Mouse (Mus musculus): ENCODE results near the gene Eno1.
A peak's percentile ranks its signal among the peaks of the same experiment; 100 is the strongest.
"Not testable (repeated sequence)": the region's sequence is repeated elsewhere in the genome, so short reads cannot be mapped to it uniquely, and the experiment has no call there.

Gene Eno1

DNA sequence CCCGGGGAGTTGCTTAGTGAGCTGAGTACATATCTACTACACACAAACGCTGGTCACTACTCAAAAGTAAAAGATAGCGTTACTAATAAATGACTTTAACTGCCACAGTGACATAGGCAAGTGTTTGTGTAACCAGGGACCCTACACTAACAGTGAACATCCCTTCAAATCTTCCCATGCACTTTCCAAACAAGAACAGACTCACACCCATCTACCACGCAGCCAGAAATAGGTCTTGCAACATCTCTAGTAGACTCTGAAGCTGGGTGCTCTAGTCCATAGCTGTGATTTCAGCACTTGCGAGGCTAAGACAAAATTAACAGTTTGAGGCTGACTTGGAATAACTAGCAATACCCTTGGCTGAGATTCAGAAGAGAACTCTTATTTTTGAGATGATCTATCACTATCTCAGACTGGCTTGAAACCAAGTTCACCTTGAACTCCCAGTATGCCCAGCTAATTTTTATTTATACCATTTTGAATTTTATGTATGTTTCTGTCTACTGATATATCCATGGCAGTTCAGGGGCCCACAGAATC is 13.3 kb downstream of the Eno1 start:
- no peak for DNase-seq (ENCODE audit: low spot score in 2 of 2)

DNA sequence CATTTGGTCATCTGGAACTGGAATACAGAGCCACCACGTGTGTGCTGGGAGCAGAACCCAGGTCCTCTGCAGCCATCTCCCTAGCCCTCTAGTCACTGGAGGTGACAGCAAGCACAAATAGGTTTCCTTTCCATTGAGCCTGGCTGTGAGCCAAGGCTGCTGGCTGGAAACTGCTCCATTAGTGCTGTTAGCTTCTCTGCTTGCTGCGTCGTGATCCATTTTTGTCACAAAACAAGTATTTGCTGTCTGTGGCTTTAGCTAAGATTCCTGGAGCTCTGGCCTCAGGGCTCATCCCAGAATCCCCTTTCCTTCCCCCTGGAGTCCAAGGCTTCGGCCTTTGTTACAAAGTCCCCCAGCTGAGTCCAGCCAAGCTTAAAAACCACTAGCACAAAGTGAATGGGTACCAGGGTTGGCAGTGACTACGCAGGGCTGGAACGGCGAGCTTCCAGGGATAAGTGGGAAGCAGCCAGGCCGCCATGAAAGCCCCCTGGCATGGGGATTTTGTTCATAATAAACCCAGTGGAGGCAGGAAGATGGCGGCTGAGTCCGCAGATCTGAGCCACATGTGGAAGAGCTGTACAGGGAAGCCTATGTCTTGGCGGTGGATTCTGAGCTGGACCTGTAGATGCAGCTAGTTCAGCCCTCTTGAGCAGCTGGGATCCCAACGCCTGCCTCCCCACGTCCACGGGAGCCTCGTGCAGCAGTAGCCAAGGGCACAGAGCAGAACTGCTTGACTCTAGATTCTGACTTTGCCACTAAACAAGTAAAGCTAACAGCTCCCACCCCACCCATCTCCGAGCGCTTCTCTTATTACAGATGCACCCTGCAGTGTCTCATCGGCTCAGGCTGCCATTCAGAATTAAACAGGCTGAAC is 14.3 kb downstream of the Eno1 start:
- DNase-seq (ENCODE audit: low spot score in 2 of 2): no peak

DNA sequence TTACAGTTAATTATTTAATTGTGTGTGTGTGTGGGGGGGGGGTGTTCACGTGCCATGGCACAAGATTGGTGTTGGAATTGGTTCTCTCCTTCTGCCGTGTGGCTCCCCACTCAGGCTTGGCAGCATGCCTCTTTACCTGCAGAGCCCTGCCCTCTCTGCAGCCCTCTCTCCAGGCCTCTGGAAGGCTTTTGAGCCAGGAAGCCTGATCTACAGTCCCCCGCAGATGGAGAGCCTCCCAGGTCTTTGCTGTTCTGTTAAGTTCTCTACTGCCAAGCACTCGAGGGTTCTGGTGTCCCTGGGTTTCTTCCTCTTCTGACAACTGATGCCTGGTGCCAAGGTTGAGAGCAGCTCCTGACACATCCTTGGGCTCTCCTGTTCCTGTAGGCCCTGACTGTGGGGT is 17.9 kb downstream of the Eno1 start:
- no peak for DNase-seq (ENCODE audit: low spot score in 2 of 2)

DNA sequence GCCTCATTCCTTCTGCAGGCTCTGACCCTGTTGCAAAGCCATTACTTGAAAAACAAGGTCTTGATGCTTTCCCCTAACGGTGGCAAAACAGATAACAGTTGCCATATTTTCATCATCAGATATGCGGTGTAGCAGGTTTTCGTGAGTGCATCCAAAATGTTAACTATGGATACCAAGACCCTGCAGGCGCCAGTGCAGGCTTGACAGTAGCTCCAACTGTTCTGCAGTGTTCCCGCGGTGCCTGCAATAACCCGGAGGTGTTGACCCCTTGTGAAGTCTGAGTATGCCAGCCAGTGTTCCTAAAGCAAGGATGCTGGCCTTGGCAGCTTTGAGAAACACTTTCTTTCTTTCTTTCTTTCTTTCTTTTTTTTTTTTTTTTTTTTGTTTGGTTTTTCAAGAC is 18.7 kb downstream of the Eno1 start:
- no peak for DNase-seq (ENCODE audit: low spot score in 2 of 2)

DNA sequence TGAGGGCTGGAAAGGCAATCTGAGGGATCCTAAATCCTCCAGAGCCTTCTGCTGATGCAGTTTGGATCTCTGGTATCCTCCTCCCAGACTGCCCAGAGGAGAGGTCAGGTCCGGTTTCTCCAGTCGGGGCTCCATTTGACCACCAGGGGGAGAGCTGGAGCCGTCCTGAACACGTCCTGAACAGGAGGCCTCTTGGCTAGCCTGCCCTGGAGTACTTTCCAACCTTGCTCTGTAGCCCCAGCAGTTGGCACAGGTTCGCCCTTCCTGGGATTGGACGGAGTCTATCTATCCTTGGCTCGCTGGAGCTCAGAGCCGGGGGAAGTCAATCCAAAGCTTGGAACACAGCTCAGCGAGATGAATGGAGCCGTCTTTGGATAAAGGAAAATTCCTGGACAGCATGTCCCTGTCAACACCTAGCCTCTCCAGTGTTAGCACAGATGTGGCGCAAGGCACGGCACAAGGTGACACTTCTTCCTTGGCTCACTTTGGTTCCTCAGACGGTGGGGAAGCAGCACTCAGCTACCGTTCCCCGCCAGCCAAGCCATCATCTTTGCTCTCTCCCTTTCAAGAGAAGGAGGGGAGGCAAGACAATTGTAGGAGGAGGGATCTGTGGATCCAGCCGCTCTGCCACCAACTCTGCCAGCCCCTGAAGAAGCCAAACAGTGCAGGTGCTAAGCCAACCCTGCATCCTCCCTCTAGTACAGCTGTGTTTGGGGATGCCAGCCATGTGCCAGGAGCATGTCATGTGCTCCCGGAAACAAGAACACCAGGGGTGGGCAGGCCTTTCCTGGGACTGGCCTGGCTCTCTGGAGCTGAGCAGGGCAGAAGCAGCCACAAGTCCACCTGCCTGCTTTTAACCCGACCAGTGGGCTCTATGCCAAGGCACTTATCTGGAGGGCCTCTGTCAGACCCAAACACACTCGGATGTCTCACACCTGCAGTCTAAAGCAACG is 21.0 kb downstream of the Eno1 start:
- peak in 1 of 2 experiments; percentile 52 for DNase-seq (ENCODE audit: low spot score in 2 of 2)

DNA sequence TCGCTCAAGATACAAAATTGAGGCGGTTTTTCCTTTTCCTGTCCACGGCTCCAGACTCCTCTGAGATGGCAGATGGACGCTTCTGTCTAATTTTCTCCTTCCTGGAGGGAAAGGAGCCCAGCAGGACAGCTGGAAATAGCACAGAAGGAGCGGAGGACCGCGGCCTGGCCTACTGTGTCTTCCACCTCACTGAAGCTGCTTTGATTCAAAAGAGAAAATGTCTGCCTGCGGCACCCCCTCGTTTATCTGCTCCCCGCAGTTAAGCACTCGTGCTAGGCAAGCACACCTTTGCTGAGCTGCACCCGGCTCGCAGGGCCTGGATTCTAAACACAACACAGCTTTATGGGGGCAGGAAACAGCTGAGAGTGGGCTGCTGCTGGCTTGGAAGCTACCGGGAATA is 21.9 kb downstream of the Eno1 start:
- DNase-seq (ENCODE audit: low spot score in 2 of 2): no peak

DNA sequence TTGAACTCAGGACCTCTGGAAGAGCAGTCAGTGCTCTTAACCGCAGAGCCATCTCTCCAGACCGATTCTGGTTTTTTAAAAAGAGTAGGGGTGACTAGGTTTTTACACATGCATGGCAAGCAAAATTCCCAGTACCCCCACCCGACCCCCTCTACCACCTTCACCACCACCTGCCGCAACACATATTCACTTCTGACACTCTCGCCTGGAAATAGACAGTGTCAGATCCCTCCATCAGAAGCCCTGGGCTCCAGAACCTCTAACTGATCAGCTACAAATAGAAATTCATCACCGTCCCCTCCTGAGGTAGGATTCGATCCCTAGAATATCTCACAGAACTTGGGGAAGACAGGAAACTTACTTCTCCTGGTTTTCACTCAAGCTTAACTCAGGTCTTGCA is 23.1 kb downstream of the Eno1 start:
- DNase-seq (ENCODE audit: low spot score in 2 of 2): no peak

DNA sequence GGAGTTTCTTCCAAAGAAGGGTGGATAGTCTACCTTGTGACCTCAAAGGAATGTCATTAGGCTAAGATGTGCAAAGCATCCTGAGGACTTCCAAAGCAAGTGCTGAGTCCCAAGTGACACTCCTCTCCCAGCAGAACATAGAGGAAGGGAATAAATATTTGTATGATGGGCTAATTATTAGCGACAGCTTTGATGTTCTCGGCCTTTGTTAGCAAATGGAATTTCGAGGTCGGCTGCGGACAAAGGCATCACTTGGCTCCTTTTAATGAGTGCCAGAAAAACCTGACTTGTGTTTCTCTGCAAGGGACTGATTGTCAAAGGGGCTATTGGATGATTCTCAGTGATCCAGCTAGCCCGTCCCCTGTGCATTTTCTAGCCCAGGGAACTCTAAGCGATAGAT is 23.6 kb downstream of the Eno1 start:
- DNase-seq (ENCODE audit: low spot score in 2 of 2): no peak

DNA sequence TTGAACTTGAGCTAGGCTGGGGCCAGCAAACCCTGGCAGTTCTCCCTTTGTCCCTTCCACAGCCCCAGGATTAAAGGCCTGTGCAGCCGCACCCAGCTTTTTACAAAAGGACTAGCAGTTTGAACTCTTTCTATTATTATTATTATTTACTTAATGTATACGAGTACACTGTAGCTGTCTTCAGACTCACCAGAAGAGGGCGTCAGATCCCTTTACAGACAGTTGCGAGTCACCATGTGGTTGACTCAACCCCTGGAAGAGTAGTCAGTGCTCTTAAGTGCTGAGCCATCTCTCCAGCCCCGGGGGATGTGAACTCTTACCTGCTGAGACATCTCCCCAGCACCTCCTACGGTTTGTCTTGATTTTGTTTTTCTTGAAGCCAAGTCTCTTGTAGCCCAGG is 24.2 kb downstream of the Eno1 start:
- DNase-seq (ENCODE audit: low spot score in 2 of 2): no peak

DNA sequence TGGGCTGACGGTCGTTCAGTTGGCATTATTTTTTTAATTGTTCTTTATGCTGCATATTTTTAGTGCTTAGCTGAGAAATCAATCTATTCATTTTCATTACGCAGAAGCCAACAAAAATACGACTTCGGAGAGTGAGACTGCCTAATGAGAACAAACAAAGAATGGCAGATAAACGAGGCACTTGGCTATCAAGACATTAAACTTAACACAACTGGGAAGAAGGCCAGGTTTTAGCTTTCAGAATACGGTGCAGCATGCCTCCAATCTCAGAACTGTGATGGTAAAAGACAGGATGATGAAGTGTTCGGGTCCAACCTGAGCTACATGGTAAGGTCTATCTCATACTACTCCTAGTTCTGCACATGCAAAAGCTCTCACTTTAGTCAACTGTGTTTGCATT is 25.8 kb downstream of the Eno1 start:
- DNase-seq (ENCODE audit: low spot score in 2 of 2): no peak

DNA sequence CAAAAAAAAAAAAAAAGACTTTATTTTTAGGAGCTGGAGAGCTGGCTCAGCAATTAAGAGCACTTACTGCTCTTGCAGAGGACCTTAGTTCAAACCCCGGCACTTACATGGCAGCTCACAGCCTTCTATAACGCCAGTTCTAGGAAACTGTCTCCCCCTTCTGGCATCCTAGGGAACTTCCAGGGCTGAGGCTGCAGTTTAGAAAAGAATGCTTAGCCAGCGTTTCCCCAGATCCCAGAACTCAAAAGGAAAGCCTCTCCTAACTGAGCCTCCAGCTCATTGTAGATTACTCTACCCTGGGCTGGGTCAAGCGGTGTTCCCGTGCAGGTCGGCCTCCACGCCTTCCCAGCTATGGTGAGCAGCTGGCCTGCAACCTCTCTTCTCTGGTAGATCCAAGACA is 28.4 kb downstream of the Eno1 start:
- DNase-seq (ENCODE audit: low spot score in 2 of 2): no peak

DNA sequence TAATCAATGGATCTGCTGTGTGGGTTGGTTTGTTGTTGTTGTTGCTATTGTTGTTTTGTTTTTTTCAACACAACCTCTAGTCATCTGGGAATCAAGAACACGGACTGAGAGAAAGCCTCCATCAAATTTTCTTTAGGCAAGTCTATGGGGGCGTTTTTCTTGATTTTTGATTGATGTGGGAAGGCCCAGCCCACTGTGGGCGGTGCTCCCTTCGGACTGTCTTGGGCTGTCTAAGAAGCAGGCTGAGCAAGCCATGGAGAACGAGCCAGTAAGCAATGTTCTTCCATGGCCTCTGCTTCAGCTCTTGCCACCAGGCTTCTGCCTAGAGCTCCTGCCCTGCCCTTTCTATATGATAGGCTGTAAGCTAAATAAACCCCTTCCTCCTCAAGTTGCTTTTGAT is 28.9 kb downstream of the Eno1 start:
- DNase-seq (ENCODE audit: low spot score in 2 of 2): no peak

DNA sequence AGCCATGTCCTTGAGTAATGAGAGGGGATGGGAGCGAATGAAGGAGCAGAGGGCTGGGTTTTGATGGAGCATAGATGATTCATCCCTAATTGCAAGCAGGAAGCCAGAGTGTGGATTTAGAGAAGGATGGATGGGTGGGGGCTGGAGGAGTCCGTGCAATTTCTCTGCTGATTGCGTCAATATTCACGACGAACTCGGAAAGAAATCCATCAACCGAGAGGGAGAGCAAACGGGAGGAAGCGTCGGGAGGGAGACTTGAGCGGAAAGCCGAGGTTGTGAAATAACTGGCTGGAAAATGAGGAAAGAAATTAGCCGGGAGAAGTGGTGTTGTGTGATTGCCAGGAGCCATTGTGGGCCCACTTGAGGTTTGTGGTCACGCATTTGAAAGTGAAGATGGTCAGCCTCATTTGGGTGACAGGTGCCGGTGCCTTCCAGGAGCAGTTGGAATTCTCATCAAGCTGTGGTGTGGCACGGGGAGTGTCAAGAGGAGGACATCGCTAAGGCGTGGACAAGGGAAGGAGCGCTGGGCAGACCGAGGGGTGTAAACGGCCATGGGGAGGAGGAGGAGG is 30.2 kb downstream of the Eno1 start:
- no peak for DNase-seq (ENCODE audit: low spot score in 2 of 2)

DNA sequence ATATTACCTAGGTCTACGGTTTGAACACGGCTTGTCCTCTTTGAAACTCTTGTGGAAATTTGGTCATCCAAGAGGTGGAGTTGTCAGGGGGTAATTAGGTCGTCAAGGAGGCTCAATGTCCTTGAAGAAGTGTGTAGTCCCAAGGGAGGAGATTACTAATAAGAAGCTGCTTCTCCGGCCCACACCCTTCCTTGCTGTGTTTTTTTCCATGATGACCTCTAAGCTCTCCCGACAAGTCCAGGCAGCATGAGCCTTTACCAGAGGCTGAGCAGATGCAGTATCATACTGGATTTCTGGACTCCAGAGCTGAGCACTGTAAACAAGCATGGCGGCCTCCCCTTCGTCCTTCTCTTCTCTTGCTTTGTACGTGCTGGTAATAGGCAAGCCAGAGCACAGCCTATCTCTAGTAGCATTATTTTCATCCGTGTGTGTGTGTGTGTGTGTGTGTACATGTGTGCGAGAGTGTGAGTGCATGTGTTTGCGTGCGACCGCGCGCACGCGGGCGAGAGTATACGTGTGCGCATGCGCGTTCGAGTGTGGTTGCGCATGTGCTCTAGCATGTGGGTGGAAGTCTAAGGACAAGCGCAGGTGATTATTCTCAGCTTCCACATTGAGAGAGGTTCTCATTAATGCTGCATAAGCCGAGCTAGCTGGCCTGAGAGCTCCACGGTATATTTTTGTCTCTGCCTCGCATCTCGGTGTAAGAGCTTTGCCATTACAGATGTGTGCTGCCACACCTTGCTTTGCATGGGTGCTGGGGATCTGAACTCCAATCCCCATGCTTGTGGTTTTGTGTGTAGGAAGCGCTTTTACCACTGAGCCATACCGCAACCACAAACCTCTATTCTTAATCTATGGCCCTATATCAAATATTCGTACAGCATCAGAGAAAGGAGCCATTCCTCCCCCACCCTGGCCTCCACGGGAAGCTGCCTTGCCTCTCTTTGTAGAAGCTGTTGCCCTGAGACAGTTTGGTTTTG is 32.4 kb downstream of the Eno1 start:
- no peak for DNase-seq (ENCODE audit: low spot score in 2 of 2)

DNA sequence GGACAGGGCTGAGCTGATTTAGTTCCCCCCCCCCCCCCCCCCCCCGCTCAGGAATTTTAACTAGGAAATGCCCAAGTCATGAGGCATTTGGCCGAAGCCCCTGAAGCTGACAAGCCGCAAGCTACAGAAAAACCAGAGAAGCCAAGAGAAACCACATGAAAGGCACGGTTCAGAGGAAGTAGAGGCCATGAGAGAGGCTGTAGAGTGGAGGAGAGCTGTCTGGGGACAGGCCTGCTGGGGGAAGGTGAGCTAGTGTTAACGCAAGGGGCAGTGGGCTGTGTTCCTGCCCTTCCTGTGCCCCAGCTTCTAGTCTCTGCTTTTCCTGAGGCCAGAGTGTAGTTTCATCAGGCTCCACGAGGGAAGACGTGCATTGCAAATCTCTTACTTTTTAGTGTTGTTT is 33.2 kb downstream of the Eno1 start:
- no peak for DNase-seq (ENCODE audit: low spot score in 2 of 2)

DNA sequence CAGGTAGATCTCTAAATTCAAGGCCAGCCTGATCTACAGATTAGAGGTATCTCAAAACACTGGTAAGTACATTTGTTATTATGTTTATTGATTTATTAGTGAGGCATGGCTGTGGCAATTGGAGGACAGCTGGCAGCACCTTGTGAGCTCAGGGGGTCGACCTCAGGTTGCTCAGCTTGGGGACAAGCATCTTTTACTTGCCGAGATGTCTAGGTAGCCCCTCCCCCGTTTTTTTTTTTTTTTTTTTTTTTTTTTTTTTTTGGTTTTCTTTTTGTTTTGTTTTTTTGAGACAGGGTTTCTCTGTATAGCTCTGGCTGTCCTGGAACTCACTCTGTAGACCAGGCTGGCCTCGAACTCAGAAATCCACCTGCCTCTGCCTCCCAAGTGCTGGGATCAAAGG is 34.2 kb downstream of the Eno1 start:
- not testable (repeated sequence) for DNase-seq (ENCODE audit: low spot score in 2 of 2)

DNA sequence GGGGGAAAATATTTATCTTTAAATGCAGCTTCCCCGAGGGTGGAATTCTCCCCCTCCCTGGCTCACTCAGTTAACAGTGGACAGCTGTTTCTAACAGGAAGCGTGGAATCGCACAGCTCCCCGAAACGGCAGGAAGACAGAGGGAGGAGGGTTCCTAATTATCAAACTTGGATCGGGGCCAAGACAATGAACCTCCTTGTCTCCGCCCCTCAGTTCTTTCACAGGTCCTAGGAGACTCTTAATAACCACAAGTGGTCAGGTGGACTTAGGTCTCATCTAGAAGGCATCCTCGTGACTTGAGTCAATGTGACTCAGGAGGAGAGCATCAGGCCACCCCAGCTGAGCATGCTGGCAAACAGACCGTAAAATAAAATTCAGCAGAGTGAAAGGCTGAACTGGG is 36.2 kb downstream of the Eno1 start:
- DNase-seq (ENCODE audit: low spot score in 2 of 2): no peak

DNA sequence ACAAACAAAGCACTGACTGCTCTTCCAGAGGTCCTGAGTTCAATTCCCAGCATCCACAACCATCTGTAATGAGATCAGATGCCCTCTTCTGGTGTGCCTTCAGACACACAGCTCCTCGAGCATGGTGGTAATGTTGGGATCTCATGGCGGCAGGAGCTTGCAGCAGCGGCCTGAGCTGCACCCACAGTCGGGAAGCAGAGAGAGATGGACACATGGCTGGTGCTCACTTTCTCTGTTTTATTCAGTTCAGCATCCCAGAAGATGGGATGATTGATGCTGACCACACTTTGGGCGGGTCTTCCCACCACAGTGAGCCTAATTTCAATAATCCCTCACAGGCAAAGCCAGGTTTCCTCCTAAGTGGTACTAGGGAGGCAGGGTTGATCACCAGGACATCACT is 39.0 kb downstream of the Eno1 start:
- no peak for DNase-seq (ENCODE audit: low spot score in 2 of 2)

DNA sequence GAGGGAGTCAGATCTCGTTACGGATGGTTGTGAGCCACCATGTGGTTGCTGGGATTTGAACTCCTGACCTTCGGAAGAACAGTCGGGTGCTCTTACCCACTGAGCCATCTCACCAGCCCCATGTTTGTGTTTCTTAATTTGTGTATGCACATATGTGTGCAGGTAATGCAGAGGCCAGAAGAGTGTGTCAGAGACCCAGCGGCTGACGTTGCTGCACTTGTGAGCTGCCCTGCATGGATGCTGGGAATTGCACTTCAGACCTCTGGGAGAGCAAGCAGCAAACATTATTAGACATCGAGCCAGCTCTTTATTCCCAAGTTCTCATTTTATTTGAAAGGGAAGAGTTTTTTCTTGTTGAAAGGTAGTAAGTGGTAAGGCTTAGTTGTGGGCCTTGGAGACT is 42.8 kb downstream of the Eno1 start:
- DNase-seq (ENCODE audit: low spot score in 2 of 2): not testable (repeated sequence)

DNA sequence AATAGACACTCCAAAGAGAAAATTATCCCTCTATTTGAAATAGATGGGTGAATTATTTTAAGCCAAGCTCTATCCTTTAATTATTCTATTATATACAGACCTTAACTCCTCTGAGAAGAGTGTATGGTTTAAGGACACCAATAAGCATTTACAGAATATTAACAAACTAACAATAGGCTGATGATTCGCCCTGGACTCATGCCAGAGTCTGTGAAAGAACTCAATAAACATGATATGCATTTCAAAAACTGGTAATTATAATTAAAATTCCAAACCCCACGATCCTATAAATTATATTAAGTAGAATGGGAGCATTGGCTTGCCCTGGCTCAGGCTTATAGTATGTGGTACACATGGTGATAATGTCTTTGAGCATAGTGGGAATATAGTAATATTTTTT is 43.5 kb downstream of the Eno1 start:
- DNase-seq (ENCODE audit: low spot score in 2 of 2): no peak

DNA sequence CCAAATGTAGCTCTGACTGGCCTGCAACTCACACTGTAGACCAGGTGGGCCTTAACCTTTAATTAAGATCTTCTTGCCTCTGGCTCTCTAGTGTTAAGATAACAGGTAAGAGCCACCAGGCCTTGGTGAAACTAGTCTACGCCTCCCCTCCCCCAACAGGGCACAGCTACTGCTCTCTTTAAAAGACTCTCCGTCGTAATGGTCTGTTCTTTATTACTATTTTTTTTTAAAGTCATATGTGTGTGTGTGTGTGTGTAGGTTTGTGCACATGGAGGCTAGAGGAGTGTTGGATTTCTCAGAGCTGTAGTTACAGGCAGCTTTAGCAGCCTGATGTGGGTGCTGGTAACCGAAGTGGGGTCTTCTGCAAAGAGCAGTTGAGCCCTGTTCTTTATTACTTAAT is 43.9 kb downstream of the Eno1 start:
- DNase-seq (ENCODE audit: low spot score in 2 of 2): no peak
